Mouse (Mus musculus) retina, adult 2 months (tissue): ENCODE data around the gene Ctsg.
"Not testable (repeated sequence)": the region's sequence is repeated elsewhere in the genome, so short reads cannot be mapped to it uniquely, and the experiment has no call there.

Experiments
- DNase-seq: peaks from one replicate; pipeline ENCODE4 v3.0.0-alpha.2; 2012; ENCODE audit warnings: low read depth, low spot score

The Ctsg gene

DNA sequence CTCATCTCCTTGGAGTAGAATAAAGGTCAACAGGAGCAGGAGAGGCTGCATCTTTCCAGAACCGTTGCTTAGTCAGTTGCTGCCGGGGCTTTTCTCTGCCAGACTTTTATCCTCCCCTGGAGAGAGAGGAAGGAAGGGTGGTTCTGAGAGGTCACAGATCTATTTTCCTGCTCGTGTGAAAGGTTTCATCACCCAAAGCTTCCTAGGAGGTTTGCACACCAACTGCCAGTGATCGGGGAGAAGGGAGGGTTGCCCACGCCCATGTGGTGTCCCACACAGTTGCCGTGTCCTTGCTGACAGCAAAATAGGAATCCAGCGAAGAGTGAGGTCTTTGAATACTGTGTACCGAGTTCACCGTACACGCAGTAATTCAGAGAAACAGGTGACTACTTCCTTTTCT is at the start of gene Ctsg:
Gene Ctsg (minus strand): TSS at position 189 of the 400 bp plus-strand sequence.
- DNase-seq = no peak

DNA sequence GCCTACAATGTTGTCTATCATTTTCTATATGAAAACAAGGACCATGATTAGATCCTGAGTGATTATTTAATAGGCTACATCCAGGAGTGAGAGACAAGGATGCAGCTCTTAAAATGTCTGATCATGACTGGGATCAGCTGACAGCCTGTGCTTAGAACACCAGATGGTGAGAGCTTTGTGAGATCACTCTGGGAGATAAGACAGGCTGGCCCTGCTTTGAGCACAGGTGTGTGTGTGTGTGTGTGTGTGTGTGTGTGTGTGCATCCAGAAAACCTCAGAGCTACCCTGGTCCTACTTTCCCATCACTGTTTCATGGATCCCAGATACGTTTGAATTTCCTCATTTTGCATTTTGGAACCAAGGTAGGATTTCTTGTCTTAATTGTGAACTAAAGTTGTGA is 31.3 kb upstream of the Ctsg start:
- DNase-seq = peak; percentile 4

DNA sequence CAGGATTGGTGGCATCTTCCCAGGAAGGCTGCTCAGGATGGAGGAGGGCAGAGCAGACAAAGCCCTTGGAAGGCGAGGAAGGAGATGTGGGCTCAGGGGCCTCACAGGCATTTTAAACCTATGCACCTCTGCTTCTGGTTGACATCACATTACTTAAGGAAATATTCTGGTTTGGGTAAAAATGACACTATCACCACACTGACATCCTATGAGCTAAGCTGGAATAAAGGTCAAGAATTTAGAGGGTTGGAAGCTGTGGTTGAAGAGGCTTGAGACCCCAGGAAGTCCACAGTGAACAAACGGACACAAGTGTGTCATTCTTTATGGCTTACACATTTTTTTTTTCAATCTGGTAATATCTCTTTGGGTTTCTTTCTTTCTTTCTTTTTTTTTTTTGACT is 30.1 kb upstream of the Ctsg start, which contains the start of gene Gzmd:
Gene Gzmd (minus strand): TSS at position 101 of the 400 bp plus-strand sequence.
- not testable (repeated sequence) for DNase-seq

DNA sequence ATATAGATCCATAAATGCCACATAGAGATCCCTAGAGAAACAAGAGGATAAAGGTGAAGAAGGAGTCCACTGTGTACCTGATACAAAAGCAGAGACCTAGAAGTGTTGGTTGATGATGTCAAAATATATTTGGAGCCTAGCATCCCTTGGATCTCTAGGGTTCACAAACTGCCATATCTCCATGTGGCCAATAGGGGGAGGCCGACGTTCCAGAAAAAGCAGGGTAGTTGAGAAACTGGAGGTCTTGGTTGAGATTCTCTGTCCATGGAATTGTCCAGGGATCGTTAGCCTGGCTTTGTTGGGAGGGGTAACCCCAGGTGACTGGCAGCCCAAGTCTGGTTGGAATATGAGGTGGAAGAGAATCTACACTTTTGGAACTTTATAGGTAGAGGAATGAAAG is 26.0 kb upstream of the Ctsg start:
- DNase-seq = no peak

DNA sequence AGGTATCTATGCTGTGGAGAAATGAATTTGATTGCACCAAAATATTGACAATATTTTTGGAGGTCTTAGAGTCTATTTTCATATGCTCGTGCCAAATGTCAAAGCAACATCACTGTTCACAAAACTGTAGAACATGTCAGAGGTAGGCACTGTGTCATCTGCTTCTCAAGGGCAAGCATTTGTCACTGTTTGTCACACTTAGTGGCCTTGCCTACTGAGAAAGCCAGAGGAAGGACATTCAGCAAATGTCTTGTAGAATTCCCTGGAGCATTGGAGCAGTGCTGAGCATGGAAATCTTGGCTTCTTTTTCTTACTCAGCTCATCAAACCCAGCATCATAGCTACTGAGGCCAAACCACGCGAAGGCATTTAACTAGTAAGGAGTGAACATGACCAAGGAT is 21.1 kb upstream of the Ctsg start:
- no peak for DNase-seq

DNA sequence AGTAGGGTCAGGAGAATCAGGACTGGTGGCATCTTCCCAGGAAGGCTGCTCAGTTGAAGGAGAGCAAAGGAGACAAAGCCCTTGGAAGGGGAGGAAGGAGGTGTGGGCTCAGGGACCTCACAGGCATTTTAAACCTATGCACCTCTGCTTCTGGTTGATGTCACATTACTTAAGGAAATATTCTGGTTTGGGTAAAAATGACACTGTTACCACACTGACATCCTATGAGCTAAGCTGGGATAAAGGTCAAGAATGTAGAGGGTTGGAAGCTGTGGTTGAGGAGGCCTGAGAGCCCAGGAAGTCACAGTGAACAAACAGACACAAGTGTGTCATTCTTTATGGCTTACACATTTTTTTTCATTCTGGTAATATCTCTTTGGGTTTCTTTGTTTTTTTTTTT is 18.2 kb upstream of the Ctsg start, which contains the start of gene Gzme:
Gene Gzme (minus strand): TSS at position 101 of the 400 bp plus-strand sequence.
- DNase-seq = no peak

DNA sequence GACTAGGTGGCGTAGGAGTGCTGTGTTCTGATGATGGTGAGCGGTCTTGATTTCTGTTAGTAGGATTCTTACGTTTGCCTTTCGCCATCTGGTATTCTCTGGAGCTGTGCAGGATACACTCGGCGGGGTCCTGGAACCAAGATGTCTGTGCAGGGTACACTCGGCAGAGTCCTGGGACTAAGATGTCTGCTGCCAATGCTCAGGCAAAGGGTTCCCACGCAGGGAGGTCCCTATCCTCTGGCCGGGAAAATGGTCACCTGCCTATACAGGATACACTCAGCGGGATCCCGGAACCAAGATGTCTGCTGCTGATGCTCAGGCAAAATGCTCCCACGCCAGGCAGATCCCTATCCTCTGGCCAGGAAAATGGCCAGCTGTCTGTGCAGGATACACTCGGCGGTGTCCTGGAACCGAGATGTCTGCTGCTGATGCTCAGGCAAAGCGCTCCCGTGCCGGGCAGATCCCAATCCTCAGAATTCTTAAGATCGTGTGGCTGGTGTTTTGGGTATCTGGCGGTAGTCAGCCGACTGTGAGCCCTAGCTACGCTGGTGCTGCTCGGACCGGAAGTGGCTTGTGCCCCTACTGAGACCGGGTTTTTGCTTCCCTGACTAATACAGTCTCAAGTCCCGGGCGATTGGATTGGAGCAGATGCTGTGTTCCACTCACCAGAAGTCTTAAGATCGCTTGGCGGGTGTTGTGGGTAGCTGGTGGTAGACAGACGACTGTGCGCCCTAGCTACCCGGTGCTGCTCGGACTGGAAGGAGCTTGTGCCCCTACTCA is 13.3 kb upstream of the Ctsg start:
- DNase-seq = not testable (repeated sequence)

DNA sequence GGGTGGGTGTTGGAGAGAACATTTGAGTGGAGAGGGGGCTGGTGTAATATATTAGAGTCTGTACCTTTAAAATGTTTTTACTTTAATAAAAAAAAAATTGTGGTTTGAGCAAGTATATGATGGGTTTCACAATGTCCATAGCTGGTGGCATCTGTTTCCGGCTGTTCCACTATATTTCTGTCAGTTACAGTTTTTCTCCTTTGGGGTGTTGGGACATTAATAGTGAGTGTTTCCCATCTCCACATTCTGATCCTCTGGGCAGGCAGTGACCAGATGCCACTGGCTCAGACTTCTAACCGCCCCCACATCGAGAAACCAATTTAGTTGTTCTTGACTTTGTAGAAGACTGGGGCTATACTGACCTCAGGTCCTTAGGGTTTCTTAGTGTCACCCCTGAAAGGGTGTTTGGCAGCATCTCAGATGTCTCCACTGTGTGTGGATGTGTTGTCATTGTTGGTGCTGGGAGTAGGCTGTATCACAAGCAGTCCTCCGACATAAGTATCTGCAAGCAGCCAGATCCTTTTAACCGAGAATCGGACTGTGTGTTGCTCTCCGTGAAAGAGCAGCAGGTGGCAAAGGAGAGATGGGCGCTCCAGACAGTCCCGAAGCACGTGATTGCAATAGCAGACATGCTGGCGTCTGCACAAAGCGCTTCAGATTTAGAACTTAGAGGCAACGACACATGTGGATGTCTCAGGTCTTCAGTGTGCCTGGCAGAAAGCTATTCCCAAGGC is 3.2 kb upstream of the Ctsg start:
- no peak for DNase-seq

DNA sequence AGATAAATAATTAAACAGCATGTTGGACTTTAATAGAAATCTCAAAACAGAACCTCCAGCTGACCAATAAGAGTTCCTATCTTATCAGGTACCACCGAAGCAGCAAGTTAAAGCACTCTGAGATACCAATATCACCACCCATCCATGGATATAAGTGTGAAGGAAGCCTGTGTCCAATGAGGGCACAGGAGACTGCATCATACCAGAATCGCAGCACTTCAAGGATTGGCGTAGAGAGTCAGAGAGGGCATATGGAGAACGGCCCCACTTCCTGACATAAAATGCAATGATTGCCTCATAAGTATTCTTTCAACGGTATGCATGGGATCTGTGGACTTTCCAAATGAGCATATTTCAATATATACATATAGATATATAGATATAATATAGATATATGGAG is 2.6 kb upstream of the Ctsg start:
- DNase-seq = no peak

DNA sequence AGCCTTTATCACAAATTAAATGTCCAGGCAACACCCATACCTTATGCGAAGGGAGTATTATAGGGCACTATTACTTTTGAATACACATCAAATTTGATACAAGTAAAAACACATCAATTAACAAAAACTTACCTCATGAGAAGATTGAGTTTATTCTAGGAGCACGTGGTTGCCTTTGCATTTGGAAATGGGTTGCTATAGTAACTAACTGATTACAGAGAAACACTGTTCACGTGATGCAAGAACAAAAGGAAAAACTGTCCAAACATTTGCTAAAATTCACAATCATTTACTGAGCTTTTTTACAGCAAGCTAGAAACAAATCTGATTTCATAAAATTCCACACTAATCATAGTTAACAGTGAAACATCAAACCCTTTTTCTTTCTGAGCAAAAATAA is 1.1 kb upstream of the Ctsg start:
- DNase-seq = no peak

DNA sequence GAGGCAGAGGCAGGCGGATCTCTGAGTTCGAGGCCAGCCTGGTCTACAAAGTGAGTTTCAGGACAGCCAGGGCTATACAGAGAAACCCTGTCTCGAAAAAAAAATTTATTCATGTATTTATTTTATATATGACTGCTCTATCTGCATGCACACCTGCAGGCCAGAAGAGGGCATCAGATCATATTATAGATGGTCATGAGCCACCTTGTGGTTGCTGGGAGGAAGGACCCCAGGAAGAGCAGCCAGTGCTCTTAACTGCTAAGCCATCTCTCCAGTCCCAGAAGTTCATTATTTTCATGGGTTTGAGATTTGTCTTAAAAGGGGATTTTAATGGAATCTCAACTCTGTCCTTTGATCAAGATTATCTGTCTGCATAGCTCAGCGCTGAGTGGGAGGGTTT is 3.4 kb downstream of the Ctsg start:
- no peak for DNase-seq

DNA sequence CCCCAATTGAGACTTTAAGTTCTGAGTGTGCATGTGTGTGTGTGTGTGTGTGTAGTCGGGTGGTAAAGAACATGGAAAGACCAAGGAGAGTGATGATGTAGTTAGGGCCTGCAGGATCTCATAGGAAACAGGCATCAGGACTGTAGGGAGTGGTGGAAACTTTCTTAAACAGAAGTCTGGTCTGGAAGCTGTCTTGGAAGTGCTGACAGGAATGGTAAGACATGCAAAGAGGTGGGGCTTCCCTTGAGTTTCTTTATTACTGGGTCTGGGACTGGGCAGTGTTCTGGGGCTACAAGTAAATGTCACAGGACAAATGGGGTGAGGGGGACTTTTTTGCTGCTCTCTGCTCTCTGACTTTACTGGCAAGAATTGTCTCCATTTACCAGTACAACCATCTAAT is 4.8 kb downstream of the Ctsg start:
- no peak for DNase-seq

DNA sequence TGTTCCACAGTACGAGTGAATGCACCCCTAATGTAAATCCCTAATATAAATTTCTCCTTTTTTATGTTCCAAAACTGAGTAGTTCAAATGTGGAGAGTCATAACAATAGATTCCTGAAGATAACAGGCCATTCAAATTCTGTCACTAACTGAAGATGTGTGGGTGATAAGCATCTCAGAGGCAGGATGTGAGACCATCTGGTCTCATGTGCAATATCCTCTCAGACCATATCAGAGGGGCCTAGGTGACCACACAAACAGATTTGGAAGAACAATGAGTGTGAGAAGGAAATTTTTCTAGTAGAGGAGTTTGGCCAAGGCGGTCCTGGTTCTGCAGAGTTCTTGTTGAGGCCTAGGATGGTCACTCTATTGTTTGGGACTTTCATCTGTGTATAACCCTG is 9.0 kb downstream of the Ctsg start:
- DNase-seq = no peak

DNA sequence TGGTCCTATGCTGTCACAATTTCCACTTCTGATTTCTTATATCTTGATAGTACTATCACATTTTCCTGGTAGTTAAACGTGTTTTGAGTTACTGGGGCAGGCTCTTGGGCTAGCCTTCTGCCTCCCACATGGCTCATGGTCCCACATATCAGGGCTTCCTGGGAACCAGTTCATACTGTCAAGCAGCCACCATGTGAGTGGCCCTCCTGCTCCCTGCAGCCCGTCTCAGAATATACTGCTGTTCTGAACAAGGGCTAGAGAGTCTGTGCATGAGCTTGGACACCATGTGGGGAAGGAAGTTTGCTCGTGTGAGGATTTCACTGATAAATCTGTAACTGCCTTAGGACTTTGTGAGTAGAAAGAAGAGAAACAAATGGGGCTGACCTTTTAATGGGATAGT is 15.7 kb downstream of the Ctsg start:
- no peak for DNase-seq

DNA sequence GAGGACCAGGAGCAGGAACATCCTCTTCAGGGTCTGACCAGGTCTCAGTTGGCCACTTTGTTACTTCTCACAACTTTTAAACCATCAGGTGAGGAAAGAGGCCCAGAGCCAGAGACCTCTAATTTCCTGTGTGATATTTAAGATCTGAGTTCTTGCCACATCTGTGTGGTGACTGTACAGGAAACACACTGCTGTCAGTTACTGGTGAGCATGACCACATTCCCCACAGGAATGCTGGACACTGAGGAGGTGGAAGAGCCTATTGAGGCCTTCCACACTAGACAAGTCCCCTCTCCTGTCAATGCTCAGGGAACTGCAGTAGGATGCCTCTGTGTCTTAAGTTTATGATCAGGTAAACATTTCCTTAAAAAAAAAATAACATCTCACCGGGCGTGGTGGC is 17.2 kb downstream of the Ctsg start, which contains the start of gene Mcpt8:
Gene Mcpt8 (minus strand): TSS at position 107 of the 400 bp plus-strand sequence.
- DNase-seq = no peak

DNA sequence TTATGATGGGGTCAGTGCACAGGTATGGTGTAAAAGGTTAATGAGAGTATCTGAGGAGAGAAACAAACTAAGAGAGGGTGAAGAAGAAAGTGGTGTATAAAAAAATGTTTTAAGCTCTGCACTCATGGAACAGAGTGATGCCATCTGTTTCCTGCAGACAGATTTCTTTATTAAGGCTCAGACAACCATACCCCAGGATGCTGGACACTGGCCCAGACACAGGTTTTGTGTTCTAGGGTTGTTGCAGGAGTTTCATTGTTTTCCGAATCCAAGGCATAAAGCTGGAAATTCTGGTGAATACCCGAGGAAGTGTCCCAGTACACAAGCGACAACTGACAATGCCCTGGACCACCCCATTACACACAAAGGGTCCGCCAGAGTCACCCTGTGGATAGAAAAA is 20.4 kb downstream of the Ctsg start:
- DNase-seq = no peak

DNA sequence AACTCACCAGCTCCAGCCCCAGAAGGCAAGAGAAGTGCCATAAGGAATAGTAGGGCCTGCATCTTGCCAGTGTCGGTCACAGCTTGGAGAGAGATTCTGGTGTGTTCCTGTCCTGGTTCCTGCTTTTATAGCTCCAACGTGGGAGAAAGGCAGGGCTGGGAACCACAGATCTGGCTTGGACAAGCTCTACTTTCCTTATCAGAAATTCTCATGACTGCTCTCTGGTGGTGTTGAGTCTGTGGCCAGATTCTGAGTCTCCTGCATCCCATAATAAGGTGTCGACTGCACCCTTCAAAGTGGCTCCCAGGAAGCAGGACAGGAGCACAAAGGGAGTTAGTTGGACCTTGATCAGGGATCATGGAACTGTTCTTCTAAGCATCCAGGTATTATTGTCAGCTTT is 40.2 kb downstream of the Ctsg start, which contains the start of gene Mcpt4:
Gene Mcpt4 (minus strand): TSS at position 101 of the 400 bp plus-strand sequence.
- DNase-seq = not testable (repeated sequence)

DNA sequence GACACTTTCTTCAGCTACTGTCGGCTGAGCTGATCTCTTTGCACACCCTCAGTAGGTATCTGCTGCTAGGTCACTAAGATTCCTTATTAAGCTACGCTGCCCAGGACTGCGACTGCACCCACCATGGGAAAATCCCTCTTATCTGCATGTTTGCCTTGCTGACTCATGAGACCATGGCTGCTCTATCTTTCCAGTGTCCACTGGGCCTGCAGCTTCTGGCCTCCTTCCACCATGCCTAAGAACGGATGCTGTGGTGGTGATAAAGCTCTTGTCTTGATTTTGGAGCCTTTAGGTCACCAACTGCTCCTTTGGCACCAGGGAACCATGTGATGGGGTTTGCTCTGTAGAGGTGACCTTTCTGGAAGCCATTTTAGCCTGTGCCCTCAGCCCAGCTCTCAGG is 44.7 kb downstream of the Ctsg start:
- no peak for DNase-seq

DNA sequence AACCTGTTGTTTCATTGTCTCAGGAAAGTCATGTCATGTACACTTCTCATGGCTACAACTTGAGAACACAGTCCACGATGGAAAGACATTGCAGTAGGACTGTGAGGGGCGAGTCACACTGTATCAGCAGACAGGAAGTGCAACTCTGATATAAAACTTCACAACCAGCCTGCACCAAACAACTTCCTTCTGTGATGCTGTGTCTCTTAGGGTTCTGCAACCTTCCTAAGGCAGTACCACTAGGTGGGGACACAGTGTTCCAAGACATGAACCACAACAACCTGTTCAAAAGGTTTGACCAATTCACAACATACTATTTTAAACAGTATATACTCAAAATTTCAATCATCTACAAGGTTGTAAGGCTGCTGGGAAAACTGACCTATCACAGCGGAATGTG is 47.0 kb downstream of the Ctsg start:
- DNase-seq = no peak
